Mouse (Mus musculus): ENCODE measurements around the gene Mef2a. TPM values are rescaled to one million over a fixed set of nuclear protein-coding genes. Genes with fewer than 3 reads are reported as not detected.

The Mef2a gene
- polyA plus RNA-seq, 1 experiment from 2014 or later = 144 TPM

DNA sequence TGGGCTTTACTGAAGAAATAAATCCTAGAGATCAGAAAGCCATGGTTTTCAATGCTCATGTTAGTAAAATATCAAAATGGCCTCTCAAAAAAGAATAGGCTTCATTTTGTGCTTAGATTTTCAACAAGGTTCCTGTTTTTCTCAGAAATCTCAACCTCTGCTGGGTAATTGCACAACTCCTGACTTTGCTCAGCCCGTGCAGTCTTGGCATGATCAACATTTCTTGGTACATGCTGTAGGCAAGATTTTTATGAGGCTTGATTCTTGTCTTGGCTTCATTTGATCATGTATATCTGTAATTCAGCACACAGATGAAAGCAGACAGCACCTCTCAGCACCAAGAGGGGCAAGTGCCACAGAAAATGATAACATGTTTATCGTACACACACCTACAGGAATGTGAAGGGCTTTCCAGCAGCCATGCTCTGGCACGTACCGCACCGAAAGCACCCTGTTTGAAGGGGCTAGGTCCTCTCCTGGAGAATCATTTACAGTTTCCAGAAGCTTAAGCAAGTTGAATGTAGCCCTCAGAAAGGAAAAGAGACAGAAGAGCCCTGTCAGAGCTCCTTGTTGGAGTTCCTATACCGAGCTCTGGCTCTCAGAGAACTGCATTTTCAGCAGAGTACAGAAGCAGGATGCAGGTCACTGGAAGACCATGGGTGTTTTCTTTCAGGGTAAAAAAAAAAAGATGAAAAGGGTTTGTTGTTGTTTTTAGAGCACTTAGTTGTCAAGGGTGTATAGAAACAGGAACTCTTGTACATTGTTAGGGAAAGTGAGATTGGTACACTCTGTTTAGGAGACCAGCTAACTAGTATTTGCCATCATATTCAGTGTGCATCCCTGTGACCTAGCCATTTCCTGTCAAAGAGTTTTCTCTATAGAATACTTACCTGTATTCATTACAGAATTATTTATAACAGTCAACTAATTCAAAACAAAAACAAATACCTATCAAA is 7.8 kb upstream of the Mef2a start:
- H3K36me3 ChIP-seq (ENCODE audit: control insufficient read depth, insufficient read depth, low read length) = no peaks in the 10 kb centered on the region
- no peaks in the 10 kb centered on the region for H3K27me3 ChIP-seq (ENCODE audit: control insufficient read depth, insufficient read depth, low read length)
- H3K4me3 ChIP-seq (ENCODE audit: control insufficient read depth in 1 of 2, insufficient read depth in 1 of 2, low read depth in 1 of 2, low read length in 2 of 2) = no peak overlapping the region
- H3K4me1 ChIP-seq (ENCODE audit: control insufficient read depth in 2 of 2, insufficient read depth in 2 of 2, low read length in 2 of 2) = peaks cover 4 to 7% of the 10 kb centered on the region in 2 experiments; a peak in 3 of 4 replicates
- no peaks in the 10 kb centered on the region for H3K9me3 ChIP-seq (ENCODE audit: control insufficient read depth, low read length)
- peak overlapping the region; percentile 30; the same call in 1 of the 2 replicates for H3K4me2 ChIP-seq (ENCODE audit: low read length)
- peak overlapping the region in 1 of 2 experiments; percentile 59; a peak in 3 of 4 replicates for H3K27ac ChIP-seq (replicated peaks in 1 of 2; ENCODE audit: control insufficient read depth in 1 of 2, insufficient read depth in 1 of 2, low read depth in 2 of 2, low read length in 2 of 2)
- H3K9ac ChIP-seq (ENCODE audit: low read length) = 0 out of 2 replicates have a peak overlapping the region, but pooled peaks have one; percentile 22
- 32% methylated on average over 6 of the region's 6 CpGs for WGBS
- ATAC-seq (ENCODE audit: insufficient number of reproducible peaks, insufficient read depth, low FRiP score, low read depth) = no peak

DNA sequence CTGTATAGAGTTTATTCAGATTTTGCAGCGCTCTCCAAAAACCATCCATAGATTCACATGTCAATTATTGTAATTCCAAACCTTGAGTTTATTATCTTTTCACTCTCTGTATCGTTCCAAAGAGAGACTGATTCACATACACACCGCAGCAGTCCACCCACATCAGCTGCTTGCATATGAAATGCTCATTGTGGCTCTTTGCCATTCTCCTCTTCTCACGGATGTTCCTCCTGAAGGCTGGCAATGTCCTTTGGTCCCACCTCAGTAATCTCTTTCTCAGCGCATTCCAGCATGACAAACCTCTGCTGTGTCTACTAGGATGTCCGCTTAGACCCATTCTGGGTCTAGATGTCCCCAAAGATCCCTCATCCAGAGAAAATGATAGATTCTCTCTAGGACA is 4.1 kb upstream of the Mef2a start:
- 83% methylated on average over 6 of the region's 6 CpGs for WGBS
- no peak overlapping the region for H3K27ac ChIP-seq (replicated peaks in 1 of 2; ENCODE audit: control insufficient read depth in 1 of 2, insufficient read depth in 1 of 2, low read depth in 2 of 2, low read length in 2 of 2)
- no peaks in the 10 kb centered on the region for H3K9me3 ChIP-seq (ENCODE audit: control insufficient read depth, low read length)
- no peak overlapping the region for H3K9ac ChIP-seq (ENCODE audit: low read length)
- H3K4me3 ChIP-seq (ENCODE audit: control insufficient read depth in 1 of 2, insufficient read depth in 1 of 2, low read depth in 1 of 2, low read length in 2 of 2) = no peak overlapping the region
- H3K27me3 ChIP-seq (ENCODE audit: control insufficient read depth, insufficient read depth, low read length) = no peaks in the 10 kb centered on the region
- ATAC-seq (ENCODE audit: insufficient number of reproducible peaks, insufficient read depth, low FRiP score, low read depth) = no peak
- H3K4me1 ChIP-seq (ENCODE audit: control insufficient read depth in 2 of 2, insufficient read depth in 2 of 2, low read length in 2 of 2) = peaks cover 22 to 29% of the 10 kb centered on the region in 2 experiments
- H3K4me2 ChIP-seq (ENCODE audit: low read length) = no peak overlapping the region
- H3K36me3 ChIP-seq (ENCODE audit: control insufficient read depth, insufficient read depth, low read length) = no peaks in the 10 kb centered on the region

DNA sequence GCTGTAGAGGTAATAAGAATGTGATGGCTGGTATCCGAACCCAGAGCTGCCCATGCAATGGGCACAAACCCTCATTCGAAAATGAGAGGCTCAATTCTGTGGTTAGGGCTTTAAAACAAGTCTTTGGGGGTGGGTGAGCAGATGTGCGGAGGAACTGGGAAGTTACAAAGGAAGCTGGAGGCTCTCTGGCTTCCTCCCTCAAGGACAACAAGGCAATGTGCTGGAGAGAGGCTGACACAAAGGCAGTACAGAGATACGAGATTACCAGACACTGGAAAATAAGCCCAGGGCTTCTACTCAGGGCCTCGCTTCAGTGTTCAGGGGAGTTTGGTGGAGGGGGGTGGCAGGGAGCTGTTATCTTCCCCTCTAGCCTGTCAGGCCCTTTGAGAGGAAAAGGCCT is 1.3 kb upstream of the Mef2a start:
- peaks cover 18 to 31% of the 10 kb centered on the region in 2 experiments for H3K4me1 ChIP-seq (ENCODE audit: control insufficient read depth in 2 of 2, insufficient read depth in 2 of 2, low read length in 2 of 2)
- ATAC-seq (ENCODE audit: insufficient number of reproducible peaks, insufficient read depth, low FRiP score, low read depth) = peak; percentile 35; the same call in 1 of the 2 replicates
- H3K4me3 ChIP-seq (ENCODE audit: control insufficient read depth in 1 of 2, insufficient read depth in 1 of 2, low read depth in 1 of 2, low read length in 2 of 2) = no peak overlapping the region
- peak overlapping the region; percentile 100 for H3K9ac ChIP-seq (ENCODE audit: low read length)
- H3K4me2 ChIP-seq (ENCODE audit: low read length) = peak overlapping the region; percentile 81
- no peaks in the 10 kb centered on the region for H3K27me3 ChIP-seq (ENCODE audit: control insufficient read depth, insufficient read depth, low read length)
- peak overlapping the region; percentile 100 for H3K27ac ChIP-seq (replicated peaks in 1 of 2; ENCODE audit: control insufficient read depth in 1 of 2, insufficient read depth in 1 of 2, low read depth in 2 of 2, low read length in 2 of 2)
- WGBS = 23% methylated on average over 5 of the region's 5 CpGs
- H3K9me3 ChIP-seq (ENCODE audit: control insufficient read depth, low read length) = no peaks in the 10 kb centered on the region
- no peaks in the 10 kb centered on the region for H3K36me3 ChIP-seq (ENCODE audit: control insufficient read depth, insufficient read depth, low read length)

DNA sequence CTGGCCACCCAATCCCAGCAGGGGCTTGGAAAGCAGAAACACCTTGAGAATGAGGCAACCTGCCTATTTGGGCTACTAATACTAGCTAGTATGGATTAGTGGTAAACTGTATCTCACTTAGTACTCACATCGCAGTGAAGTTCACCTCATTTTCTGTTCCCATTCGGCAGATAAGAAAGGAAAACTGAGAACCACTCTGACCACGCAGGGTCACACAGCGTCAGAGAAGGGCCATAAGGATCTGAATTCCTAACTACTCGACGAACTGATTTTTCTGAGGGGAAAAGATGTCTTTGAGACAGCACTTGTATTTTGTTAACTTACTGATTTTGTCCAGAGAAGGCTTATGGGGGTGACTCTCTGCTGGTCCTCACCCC is 914 bp upstream of the Mef2a start:
- H3K4me3 ChIP-seq (ENCODE audit: control insufficient read depth in 1 of 2, insufficient read depth in 1 of 2, low read depth in 1 of 2, low read length in 2 of 2) = peak overlapping the region; percentile 84 to 99
- ATAC-seq (ENCODE audit: insufficient number of reproducible peaks, insufficient read depth, low FRiP score, low read depth) = no peak
- WGBS = 20% methylated on average over 6 of the region's 6 CpGs
- peak overlapping the region; percentile 81 for H3K4me2 ChIP-seq (ENCODE audit: low read length)
- peak overlapping the region; percentile 100 for H3K27ac ChIP-seq (replicated peaks in 1 of 2; ENCODE audit: control insufficient read depth in 1 of 2, insufficient read depth in 1 of 2, low read depth in 2 of 2, low read length in 2 of 2)
- no peaks in the 10 kb centered on the region for H3K27me3 ChIP-seq (ENCODE audit: control insufficient read depth, insufficient read depth, low read length)
- H3K9me3 ChIP-seq (ENCODE audit: control insufficient read depth, low read length) = no peaks in the 10 kb centered on the region
- H3K9ac ChIP-seq (ENCODE audit: low read length) = peak overlapping the region; percentile 100
- H3K36me3 ChIP-seq (ENCODE audit: control insufficient read depth, insufficient read depth, low read length) = no peaks in the 10 kb centered on the region
- peaks cover 18 to 34% of the 10 kb centered on the region in 2 experiments for H3K4me1 ChIP-seq (ENCODE audit: control insufficient read depth in 2 of 2, insufficient read depth in 2 of 2, low read length in 2 of 2)

DNA sequence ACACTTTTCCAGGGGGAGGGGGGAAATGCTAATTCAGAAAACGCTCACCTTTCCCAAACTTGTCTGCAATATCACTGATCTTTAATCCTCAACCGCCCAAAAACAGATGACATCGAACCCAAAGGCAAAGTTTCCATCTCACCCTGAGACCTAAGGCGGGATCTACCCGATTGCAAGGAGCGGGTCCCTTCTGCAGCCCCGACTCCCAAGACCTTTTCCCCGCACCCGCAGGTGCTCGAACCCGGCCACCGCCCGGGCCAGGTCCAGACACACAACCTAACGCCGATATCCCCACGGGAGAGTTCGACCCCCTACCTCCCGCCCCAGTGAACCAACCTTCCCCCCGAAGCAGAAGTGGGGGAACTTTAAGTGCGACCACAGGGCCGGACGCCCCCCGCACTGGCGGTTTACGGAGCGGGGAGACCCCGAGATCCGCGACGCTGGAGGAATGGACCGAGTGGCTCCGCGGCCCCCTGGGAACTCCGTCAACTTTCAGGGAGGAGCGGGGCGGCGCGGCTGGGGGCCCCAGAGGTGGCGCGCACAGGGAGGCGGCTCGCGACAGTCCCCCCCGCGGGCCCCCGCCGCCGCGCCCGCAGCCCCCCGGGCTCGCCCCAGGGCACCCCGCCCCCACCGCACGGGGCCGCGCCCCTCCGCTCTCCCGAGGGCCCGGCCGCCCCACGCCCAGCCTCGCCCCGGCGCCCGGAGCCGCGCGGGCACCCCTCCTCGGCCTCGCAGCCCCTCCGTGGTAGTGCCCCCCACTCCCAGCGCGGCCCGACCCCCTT is 576 bp downstream of the Mef2a start:
- 1% methylated on average over 40 of the region's 75 CpGs for WGBS
- peak overlapping the region; percentile 100 for H3K27ac ChIP-seq (replicated peaks in 1 of 2; ENCODE audit: control insufficient read depth in 1 of 2, insufficient read depth in 1 of 2, low read depth in 2 of 2, low read length in 2 of 2)

DNA sequence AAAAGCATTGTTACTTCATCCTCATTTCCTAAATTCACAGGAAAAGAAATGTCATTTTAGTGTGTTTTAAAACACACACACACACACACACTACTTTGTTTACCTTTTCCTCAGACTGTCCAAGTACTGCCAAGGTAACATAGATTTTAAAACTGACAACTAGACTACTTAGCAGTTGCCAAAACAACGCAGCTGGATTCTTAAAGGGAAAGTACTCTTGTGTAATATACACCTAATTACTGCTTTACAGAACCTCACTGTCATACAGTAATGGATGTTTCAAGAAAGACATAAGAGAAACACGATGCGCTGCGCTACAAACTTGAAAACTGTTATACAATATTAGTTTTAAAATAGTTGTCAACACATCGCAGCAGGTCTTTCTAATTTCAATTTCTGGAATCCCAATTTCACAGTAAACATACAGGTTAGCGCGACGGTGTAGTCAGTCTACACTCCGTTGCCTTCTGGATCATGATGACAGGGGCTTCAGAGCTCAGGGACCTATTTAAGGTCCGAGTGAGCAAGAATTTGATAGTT is 1.2 kb downstream of the Mef2a start:
- 7% methylated on average over 10 of the region's 10 CpGs for WGBS
- H3K9me3 ChIP-seq (ENCODE audit: control insufficient read depth, low read length) = no peaks in the 10 kb centered on the region
- H3K4me1 ChIP-seq (ENCODE audit: control insufficient read depth in 2 of 2, insufficient read depth in 2 of 2, low read length in 2 of 2) = peaks cover 18 to 41% of the 10 kb centered on the region in 2 experiments
- H3K4me2 ChIP-seq (ENCODE audit: low read length) = peak overlapping the region; percentile 81
- no peak for ATAC-seq (ENCODE audit: insufficient number of reproducible peaks, insufficient read depth, low FRiP score, low read depth)
- peak overlapping the region; percentile 91 to 100; a peak in 3 of 4 replicates for H3K27ac ChIP-seq (replicated peaks in 1 of 2; ENCODE audit: control insufficient read depth in 1 of 2, insufficient read depth in 1 of 2, low read depth in 2 of 2, low read length in 2 of 2)
- no peaks in the 10 kb centered on the region for H3K36me3 ChIP-seq (ENCODE audit: control insufficient read depth, insufficient read depth, low read length)
- H3K4me3 ChIP-seq (ENCODE audit: control insufficient read depth in 1 of 2, insufficient read depth in 1 of 2, low read depth in 1 of 2, low read length in 2 of 2) = peak overlapping the region; percentile 84 to 99
- no peaks in the 10 kb centered on the region for H3K27me3 ChIP-seq (ENCODE audit: control insufficient read depth, insufficient read depth, low read length)
- peak overlapping the region; percentile 100 for H3K9ac ChIP-seq (ENCODE audit: low read length)

More for the DNA sequence above, 576 bp downstream of the Mef2a start:
- peak; percentile 68 for ATAC-seq (ENCODE audit: insufficient number of reproducible peaks, insufficient read depth, low FRiP score, low read depth)
- Histone ChIP-seq H3K4me2 (ENCODE audit: low read length) (peak overlapping the region; percentile 81), H3K4me3 (ENCODE audit: control insufficient read depth in 1 of 2, insufficient read depth in 1 of 2, low read depth in 1 of 2, low read length in 2 of 2) (peak overlapping the region; percentile 84 to 99), H3K36me3 (ENCODE audit: control insufficient read depth, insufficient read depth, low read length) (no peaks in the 10 kb centered on the region), H3K27me3 (ENCODE audit: control insufficient read depth, insufficient read depth, low read length) (no peaks in the 10 kb centered on the region), H3K9ac (ENCODE audit: low read length) (peak overlapping the region; percentile 100), H3K9me3 (ENCODE audit: control insufficient read depth, low read length) (no peaks in the 10 kb centered on the region), H3K4me1 (ENCODE audit: control insufficient read depth in 2 of 2, insufficient read depth in 2 of 2, low read length in 2 of 2) (peaks cover 18 to 41% of the 10 kb centered on the region in 2 experiments)

DNA sequence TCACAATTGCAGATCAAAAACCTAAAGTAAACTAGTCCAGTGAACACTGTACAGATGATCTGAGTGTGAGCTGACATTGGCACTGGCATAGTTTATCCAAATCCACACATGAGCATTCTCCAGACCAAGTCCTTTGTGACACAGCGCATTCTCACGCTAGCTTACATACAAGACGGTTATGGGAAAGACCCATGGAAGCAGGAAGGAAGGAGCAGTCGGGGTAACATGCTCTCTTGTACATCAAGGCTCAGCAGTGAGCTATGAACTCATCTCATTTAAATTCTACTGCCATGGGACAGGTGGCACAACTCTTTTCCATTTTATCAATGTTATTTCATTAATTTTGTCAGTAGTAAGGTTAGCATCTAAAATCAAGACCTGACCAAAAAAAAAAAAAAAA is 3.0 kb downstream of the Mef2a start:
- Histone ChIP-seq H3K27me3 (ENCODE audit: control insufficient read depth, insufficient read depth, low read length) (no peaks in the 10 kb centered on the region), H3K9me3 (ENCODE audit: control insufficient read depth, low read length) (no peaks in the 10 kb centered on the region), H3K27ac (replicated peaks in 1 of 2; ENCODE audit: control insufficient read depth in 1 of 2, insufficient read depth in 1 of 2, low read depth in 2 of 2, low read length in 2 of 2) (0 out of 4 replicates have a peak overlapping the region, but pooled peaks of 1 of the 2 experiments have one; percentile 17), H3K36me3 (ENCODE audit: control insufficient read depth, insufficient read depth, low read length) (no peaks in the 10 kb centered on the region), H3K4me1 (ENCODE audit: control insufficient read depth in 2 of 2, insufficient read depth in 2 of 2, low read length in 2 of 2) (peaks cover 14 to 42% of the 10 kb centered on the region in 2 experiments), H3K4me3 (ENCODE audit: control insufficient read depth in 1 of 2, insufficient read depth in 1 of 2, low read depth in 1 of 2, low read length in 2 of 2) (peak overlapping the region in 1 of 2 experiments; percentile 11; a peak in 1 of 4 replicates), H3K9ac (ENCODE audit: low read length) (peak overlapping the region; percentile 60), H3K4me2 (ENCODE audit: low read length) (peak overlapping the region; percentile 52)
- ATAC-seq (ENCODE audit: insufficient number of reproducible peaks, insufficient read depth, low FRiP score, low read depth) = no peak
- 47% methylated on average over 4 of the region's 4 CpGs for WGBS
